Mouse (Mus musculus) heart, adult 8-10 months (tissue): ENCODE measurements around the gene Strbp. TPM values are rescaled to one million over a fixed set of nuclear protein-coding genes. Genes with fewer than 3 reads are reported as not detected.
"Not testable (repeated sequence)": the region's sequence is repeated elsewhere in the genome, so short reads cannot be mapped to it uniquely, and the experiment has no call there.

ENCODE experiments used
- DNase-seq: peaks from one replicate; pipeline ENCODE4 v3.0.0; 2022; ENCODE audit warnings: low spot score
- total RNA-seq, 4 experiments: library from RNA; stranded (reverse); gene quantifications; 2 replicates each; pipeline ENCODE4 v1.2.4; 2022

Strbp gene
- total RNA-seq, 4 experiments from 2014 or later = 11.5 to 21.8 (median 16.1) TPM

DNA sequence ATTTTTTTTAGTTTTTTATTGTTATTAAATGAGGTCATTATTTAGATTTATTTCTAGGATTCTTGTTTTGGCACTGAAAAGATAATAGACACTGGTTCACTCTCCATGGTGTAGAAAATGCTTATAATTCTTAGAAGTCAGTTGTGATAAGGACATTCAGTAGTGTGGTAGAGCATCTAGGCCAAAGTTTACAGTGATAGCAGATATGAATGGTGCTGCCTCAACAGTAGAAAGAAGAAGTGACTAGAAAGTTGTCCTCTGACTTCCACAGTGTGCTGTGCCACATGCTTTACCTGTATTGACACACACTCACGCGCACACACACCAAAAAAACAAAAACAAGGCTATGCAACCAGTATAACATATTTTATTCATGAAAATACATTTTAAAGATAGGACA lies 174.3 kb downstream of the Strbp start:
- no peak for DNase-seq

GRCm38 (mm10) chr2:37527587-37527986 lies 176.1 kb downstream of the Strbp start:
- DNase-seq = no peak

- no peak for DNase-seq
Observed at GRCm38 (mm10) chr2:37519286-37519640, 184.4 kb downstream of the Strbp start.

GRCm38 (mm10) chr2:37518561-37519285 lies 184.9 kb downstream of the Strbp start:
- DNase-seq = no peak

GRCm38 (mm10) chr2:37516922-37517462 lies 186.7 kb downstream of the Strbp start:
- no peak for DNase-seq

GRCm38 (mm10) chr2:37516030-37516710 lies 187.5 kb downstream of the Strbp start, which contains the start of gene Gpr21:
Gpr21 (plus strand) TSS chr2:37516332.
- no peak for DNase-seq

DNA sequence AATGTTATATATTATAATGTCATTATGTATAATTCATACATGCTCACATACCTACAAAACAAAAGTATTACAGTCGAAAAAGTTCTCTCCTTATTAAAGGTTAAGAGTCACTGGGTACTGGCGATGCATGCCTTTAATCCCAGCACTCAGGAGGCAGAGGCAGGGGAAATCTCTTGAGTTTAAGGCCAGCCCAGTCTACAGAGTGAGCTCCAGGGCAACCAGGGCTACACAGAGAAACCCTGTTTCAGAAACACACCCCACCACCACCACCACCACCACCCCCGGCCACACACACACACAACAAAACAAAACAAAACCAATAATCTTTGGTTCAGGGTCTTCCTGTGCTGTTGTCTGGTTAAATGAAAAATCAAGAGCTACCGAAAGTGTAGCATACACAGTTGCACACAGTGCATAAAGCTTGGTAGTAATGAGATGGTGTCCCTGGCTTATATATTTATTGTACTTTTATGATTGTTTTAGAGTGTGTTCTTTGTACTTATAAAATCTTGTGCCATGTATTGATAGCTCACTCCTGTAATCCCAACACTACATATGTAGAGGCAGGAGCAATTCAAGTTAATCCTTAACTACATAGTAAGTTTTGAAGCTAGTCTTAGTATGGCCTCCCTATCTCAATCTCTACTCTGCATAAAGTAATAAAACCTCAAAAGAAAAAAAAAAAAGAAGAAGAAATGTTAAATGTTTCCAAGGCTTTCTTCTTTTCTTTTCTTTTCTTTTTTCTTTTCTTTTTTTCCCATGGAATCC lies 192.3 kb downstream of the Strbp start:
- DNase-seq = no peak

DNA sequence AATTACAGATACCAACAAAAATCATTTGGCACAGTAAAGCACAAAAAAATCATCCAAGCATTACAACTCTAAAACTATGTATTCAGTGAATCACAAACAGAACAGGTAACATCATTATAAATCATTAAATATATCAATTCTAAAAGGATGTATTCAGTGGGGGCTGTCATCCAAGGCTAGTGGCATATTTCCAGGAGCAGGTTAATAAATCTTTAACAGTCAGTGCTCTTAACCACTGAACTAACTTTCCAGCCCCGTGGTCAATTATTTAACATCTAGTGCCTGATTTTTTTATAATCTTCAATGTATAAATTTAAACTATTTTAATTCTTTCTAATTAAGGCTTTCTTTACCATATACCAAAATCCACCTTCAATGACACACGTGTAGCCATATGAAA lies 197.8 kb downstream of the Strbp start:
- not testable (repeated sequence) for DNase-seq

- DNase-seq = no peak
Observed at GRCm38 (mm10) chr2:37497321-37497720, 206.3 kb downstream of the Strbp start.

DNA sequence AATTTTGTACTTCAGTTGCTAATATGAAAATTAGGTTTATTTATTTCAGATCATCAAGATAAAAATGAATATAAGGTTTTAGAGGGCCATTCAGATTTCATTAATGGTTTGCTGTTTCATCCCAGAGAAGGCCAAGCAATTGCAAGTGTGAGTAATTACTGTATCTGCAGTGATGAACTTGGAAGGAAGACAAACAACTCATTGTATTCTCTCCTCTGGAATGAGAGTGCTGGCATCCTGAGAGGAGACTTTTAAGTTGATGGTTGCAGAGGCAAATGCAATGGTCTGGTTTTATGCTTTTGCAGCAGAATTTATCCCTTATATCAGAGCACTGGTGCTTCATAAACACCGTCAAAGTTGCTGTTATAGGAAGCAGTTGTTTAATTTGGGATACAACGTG lies 214.7 kb downstream of the Strbp start:
- DNase-seq = no peak

DNA sequence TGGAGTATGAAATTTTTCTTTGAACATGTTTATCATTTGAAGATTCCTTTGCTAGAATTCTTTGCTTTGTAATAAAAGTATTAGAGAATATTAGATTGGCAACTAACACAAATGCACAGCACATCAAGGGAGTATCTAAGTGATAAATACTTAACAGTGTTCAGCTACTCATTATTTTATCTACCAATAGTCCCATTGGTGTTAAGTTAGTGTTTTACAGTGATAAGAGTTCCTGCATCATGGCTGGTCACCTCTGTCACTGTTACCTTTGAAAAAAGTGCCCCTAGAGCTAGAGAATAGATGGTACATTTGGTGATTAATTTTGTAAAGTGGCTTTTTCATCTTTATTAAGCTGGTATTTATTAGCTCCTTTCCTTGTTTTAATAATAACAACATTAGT lies 217.3 kb downstream of the Strbp start:
- no peak for DNase-seq

DNA sequence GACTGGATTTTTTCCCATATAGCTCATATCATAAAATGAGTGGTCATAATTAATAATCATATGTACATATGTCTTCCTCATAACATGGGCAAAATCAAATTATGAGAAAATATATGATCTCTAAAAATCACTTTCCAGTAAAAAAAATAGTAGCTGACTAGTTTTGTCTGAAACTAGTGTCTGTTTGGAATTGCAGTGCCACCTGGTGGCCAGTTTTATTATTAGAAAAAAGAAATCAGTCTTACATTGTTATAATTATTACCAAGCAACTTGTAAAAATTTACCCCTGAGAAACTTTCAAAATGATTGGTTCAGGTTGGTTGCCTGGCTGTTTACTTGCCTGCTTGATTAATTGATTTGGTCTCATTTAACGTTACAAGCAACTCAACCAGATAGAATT lies 218.3 kb downstream of the Strbp start:
- DNase-seq = peak; percentile 45

GRCm38 (mm10) chr2:37484165-37484564 lies 219.5 kb downstream of the Strbp start:
- DNase-seq = no peak

DNA sequence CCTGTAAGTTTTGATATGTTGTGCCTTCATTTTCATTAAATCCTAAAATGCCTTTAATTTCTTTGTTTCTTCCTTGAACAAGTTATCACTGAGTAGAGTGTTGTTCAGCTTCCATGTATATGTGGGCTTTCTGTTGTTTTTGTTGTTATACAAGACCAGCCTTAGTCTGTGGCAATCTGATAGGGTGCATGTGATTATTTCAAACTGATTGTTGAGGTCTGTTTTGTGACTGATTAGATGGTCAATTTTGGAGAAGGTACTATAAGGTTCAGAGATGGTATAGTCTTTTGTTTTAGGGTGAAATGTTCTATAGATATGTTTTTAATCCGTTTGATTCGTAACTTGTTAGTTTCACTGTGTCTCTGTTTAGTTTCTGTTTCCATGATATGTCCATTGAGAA lies 223.6 kb downstream of the Strbp start:
- no peak for DNase-seq

GRCm38 (mm10) chr2:37479559-37479958 lies 224.1 kb downstream of the Strbp start:
- DNase-seq = no peak

- DNase-seq = no peak
Observed at GRCm38 (mm10) chr2:37466266-37466665, 237.4 kb downstream of the Strbp start.

GRCm38 (mm10) chr2:37460707-37461106 lies 243.0 kb downstream of the Strbp start:
- no peak for DNase-seq

GRCm38 (mm10) chr2:37452376-37452760 lies 251.3 kb downstream of the Strbp start:
- DNase-seq = no peak

DNA sequence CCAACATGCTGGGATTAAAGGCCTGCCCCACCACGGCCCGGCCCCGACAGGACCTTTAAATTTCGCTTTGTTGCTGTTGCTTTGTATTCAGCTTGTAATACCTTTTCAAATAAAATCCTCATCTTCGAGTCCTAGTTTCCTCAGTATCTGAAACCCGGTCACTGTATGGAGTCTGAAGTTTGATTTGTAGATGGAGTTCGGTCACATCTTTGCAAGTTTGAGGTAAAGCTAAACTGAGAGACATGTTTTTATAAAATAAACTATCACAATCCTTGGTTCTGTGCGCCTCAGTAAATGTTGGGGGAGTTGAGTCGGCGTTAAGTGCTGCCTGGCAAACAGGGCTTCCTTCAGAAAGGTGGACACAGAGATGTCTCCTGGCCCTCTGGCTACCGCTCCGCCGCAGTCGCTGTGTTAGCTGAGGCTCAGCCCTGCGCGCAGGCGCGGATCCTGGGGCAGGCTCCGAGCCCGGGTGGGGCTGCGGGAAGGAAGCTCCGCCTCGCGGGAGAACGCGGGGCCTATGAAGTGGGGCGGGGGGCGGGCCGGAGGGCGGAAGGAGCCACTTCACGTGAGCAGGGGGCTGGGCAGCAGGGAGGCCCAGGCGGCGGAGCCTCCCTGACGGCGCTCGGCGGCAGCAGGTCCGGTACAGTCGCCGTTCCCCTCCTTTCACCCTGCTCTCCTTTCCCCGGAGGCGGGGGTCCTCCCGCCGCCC lies 251.8 kb downstream of the Strbp start:
- DNase-seq = peak; percentile 90

GRCm38 (mm10) chr2:37442611-37443591 lies 260.8 kb downstream of the Strbp start, which contains the start of the genes Zbtb26, Zbtb6 and Rabgap1:
Zbtb26 (minus strand) TSS chr2:37443135.
Zbtb6 (minus strand) TSS chr2:37443171.
Rabgap1 (plus strand) TSS chr2:37443279.
- peak; percentile 98 for DNase-seq
